Mouse (Mus musculus): ENCODE measurements around the gene Cmklr1. TPM values are rescaled to one million over a fixed set of nuclear protein-coding genes. Genes with fewer than 3 reads are reported as not detected.

Cmklr1 gene
- polyA plus RNA-seq, 1 experiment: 9.6 TPM

GRCm38 (mm10) chr5:113580248-113580647 is 70.0 kb downstream of the Cmklr1 start:
- H3K4me3 ChIP-seq (ENCODE audit: low read depth, low read length): no peak overlapping the region
- WGBS: 60% methylated on average over 8 of the region's 8 CpGs
- peak; percentile 52; the same call in 1 of the 2 replicates for TF ChIP-seq CTCF (IDR thresholded peaks at IDR 0.05; ENCODE audit: extremely low read depth, insufficient read length, insufficient replicate concordance, low read depth, low read length)
- TF ChIP-seq POLR2A (IDR thresholded peaks at IDR 0.05; ENCODE audit: low read depth, low read length): no peak
- H3K4me1 ChIP-seq (ENCODE audit: control insufficient read depth, insufficient read depth, insufficient read length, low read length): no peaks in the 10 kb centered on the region
- no peaks in the 10 kb centered on the region for H3K27me3 ChIP-seq (ENCODE audit: control insufficient read depth, insufficient read depth, low read length)
- H3K27ac ChIP-seq (ENCODE audit: insufficient read depth, low read depth, low read length): no peak overlapping the region
- H3K36me3 ChIP-seq (ENCODE audit: control insufficient read depth, insufficient read depth, low read length): no peaks in the 10 kb centered on the region

DNA sequence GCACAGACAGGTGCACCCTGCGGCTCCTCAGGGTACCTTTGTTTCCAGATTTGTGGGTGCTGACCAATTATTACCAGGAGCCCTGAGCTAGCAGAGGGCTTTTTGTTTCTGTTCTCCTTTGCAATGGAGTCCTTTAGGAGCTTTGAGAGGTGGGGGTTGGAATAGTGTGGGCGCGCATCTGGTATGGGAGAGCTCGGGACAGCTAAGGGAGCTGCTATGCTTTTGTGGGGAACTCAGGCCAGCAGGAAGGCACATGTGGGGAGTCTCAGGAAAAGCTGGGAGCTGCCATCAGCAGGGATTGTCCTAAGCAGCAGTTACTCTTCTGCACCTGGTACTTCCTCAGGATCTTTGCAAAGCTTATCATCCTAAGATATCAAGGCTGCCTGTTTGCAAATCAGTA is 71.1 kb downstream of the Cmklr1 start:
- TF ChIP-seq POLR2A (IDR thresholded peaks at IDR 0.05; ENCODE audit: low read depth, low read length): no peak
- TF ChIP-seq CTCF (IDR thresholded peaks at IDR 0.05; ENCODE audit: extremely low read depth, insufficient read length, insufficient replicate concordance, low read depth, low read length): no peak
- Histone ChIP-seq H3K27me3 (ENCODE audit: control insufficient read depth, insufficient read depth, low read length) (no peaks in the 10 kb centered on the region), H3K27ac (ENCODE audit: insufficient read depth, low read depth, low read length) (no peak overlapping the region), H3K4me3 (ENCODE audit: low read depth, low read length) (no peak overlapping the region), H3K4me1 (ENCODE audit: control insufficient read depth, insufficient read depth, insufficient read length, low read length) (no peaks in the 10 kb centered on the region), H3K36me3 (ENCODE audit: control insufficient read depth, insufficient read depth, low read length) (no peaks in the 10 kb centered on the region)
- WGBS: 68% methylated on average over 4 of the region's 4 CpGs

DNA sequence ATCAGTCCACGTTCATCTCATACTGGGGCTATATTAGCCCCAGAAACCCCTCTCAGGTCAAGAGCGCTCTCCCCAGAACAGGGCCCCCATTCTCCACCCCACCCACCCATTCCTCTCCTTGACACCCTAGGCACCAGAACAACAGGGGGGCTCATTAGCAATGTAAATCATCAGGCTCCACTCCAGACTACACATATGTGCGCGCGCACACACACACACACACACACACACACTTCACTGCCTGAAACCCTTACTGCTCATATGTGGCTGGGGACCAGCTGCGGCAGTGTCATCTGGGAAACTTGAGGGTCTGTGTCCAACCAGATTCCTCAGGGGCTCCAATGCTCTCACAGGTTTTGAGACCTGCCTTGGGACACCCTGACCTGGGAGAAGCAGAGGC is 71.8 kb downstream of the Cmklr1 start:
- no peak overlapping the region for H3K27ac ChIP-seq (ENCODE audit: insufficient read depth, low read depth, low read length)
- no peaks in the 10 kb centered on the region for H3K4me1 ChIP-seq (ENCODE audit: control insufficient read depth, insufficient read depth, insufficient read length, low read length)
- TF ChIP-seq CTCF (IDR thresholded peaks at IDR 0.05; ENCODE audit: extremely low read depth, insufficient read length, insufficient replicate concordance, low read depth, low read length): no peak
- no peak for TF ChIP-seq POLR2A (IDR thresholded peaks at IDR 0.05; ENCODE audit: low read depth, low read length)
- no peaks in the 10 kb centered on the region for H3K36me3 ChIP-seq (ENCODE audit: control insufficient read depth, insufficient read depth, low read length)
- H3K4me3 ChIP-seq (ENCODE audit: low read depth, low read length): no peak overlapping the region
- WGBS: 87% methylated on average over 6 of the region's 6 CpGs
- H3K27me3 ChIP-seq (ENCODE audit: control insufficient read depth, insufficient read depth, low read length): no peaks in the 10 kb centered on the region

GRCm38 (mm10) chr5:113577555-113577954 is 72.7 kb downstream of the Cmklr1 start:
- WGBS: 82% methylated on average over 7 of the region's 7 CpGs
- TF ChIP-seq POLR2A (IDR thresholded peaks at IDR 0.05; ENCODE audit: low read depth, low read length): no peak
- TF ChIP-seq CTCF (IDR thresholded peaks at IDR 0.05; ENCODE audit: extremely low read depth, insufficient read length, insufficient replicate concordance, low read depth, low read length): no peak
- H3K27ac ChIP-seq (ENCODE audit: insufficient read depth, low read depth, low read length): no peak overlapping the region
- H3K4me3 ChIP-seq (ENCODE audit: low read depth, low read length): no peak overlapping the region
- H3K4me1 ChIP-seq (ENCODE audit: control insufficient read depth, insufficient read depth, insufficient read length, low read length): no peaks in the 10 kb centered on the region
- H3K27me3 ChIP-seq (ENCODE audit: control insufficient read depth, insufficient read depth, low read length): no peaks in the 10 kb centered on the region
- no peaks in the 10 kb centered on the region for H3K36me3 ChIP-seq (ENCODE audit: control insufficient read depth, insufficient read depth, low read length)

GRCm38 (mm10) chr5:113570056-113570717 is 80.0 kb downstream of the Cmklr1 start:
- 56% methylated on average over 7 of the region's 7 CpGs for WGBS
- no peak for TF ChIP-seq CTCF (IDR thresholded peaks at IDR 0.05; ENCODE audit: extremely low read depth, insufficient read length, insufficient replicate concordance, low read depth, low read length)
- no peak for TF ChIP-seq POLR2A (IDR thresholded peaks at IDR 0.05; ENCODE audit: low read depth, low read length)

DNA sequence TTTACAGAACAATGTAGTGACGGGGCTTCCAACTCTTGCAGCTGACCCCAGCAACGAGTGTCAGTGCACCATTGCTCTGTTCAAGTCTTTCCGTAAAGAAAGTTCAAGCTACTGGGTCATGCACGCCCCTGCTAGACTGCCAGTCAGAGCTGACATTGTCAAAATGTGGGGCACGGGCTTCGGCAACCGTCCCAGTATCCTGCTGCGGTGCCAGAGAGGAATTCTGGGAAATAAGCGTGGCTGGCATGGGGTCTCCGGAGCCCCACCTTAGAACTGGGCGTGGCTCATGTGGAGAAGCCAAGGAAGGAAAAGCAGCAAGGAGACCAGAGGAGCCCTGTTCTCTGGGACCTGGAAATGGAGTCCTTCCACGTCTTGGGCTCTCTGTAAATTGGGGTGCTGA is 84.4 kb downstream of the Cmklr1 start:
- WGBS: 65% methylated on average over 12 of the region's 12 CpGs
- H3K4me3 ChIP-seq (ENCODE audit: low read depth, low read length): no peak overlapping the region
- no peak for TF ChIP-seq POLR2A (IDR thresholded peaks at IDR 0.05; ENCODE audit: low read depth, low read length)
- no peak for TF ChIP-seq CTCF (IDR thresholded peaks at IDR 0.05; ENCODE audit: extremely low read depth, insufficient read length, insufficient replicate concordance, low read depth, low read length)

More at GRCm38 (mm10) chr5:113570056-113570717, 80.0 kb downstream of the Cmklr1 start:
- H3K4me3 ChIP-seq (ENCODE audit: low read depth, low read length): no peak overlapping the region
- no peaks in the 10 kb centered on the region for H3K36me3 ChIP-seq (ENCODE audit: control insufficient read depth, insufficient read depth, low read length)
- H3K27ac ChIP-seq (ENCODE audit: insufficient read depth, low read depth, low read length): no peak overlapping the region
- H3K4me1 ChIP-seq (ENCODE audit: control insufficient read depth, insufficient read depth, insufficient read length, low read length): no peaks in the 10 kb centered on the region
- H3K27me3 ChIP-seq (ENCODE audit: control insufficient read depth, insufficient read depth, low read length): no peaks in the 10 kb centered on the region

DNA sequence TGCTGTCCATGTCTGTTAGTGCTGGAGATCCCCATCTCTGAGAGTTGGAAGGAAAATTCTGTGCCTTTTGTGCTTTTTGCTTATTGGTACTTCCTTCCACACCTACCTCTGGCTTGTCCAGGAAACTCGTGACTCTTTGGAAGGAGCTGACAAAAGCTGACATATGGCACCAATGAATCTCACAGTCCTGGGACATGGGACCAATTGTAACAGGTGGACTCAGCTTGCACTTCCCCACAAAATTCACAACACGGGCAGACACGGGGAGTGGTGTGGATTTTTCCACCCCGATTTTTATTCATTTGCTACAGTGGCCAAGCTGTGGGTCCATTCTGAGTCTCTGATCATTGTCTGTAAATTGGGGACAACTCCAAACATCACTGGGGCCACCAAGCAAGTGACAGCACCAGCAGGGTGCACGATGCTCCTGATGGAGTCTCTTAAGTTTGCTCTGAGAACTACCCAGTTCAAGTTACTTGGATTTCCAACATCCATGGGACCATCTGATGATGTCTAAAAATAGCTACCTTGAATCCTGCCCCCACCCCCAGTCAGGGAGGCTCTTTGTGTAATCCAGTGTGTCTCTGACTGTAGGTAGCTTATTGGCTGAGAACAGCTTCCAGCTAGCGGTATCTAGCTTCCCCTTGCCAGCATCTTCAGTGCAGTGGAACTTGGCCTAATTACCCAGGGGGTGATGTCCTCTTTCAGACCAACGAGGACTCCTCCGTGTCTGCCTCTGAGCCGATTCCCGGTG is 84.9 kb downstream of the Cmklr1 start:
- Histone ChIP-seq H3K4me1 (ENCODE audit: control insufficient read depth, insufficient read depth, insufficient read length, low read length) (no peaks in the 10 kb centered on the region), H3K36me3 (ENCODE audit: control insufficient read depth, insufficient read depth, low read length) (no peaks in the 10 kb centered on the region), H3K4me3 (ENCODE audit: low read depth, low read length) (no peak overlapping the region), H3K27ac (ENCODE audit: insufficient read depth, low read depth, low read length) (no peak overlapping the region), H3K27me3 (ENCODE audit: control insufficient read depth, insufficient read depth, low read length) (no peaks in the 10 kb centered on the region)
- WGBS: 76% methylated on average over 10 of the region's 10 CpGs
- TF ChIP-seq CTCF (IDR thresholded peaks at IDR 0.05; ENCODE audit: extremely low read depth, insufficient read length, insufficient replicate concordance, low read depth, low read length): no peak
- TF ChIP-seq POLR2A (IDR thresholded peaks at IDR 0.05; ENCODE audit: low read depth, low read length): no peak

More for the DNA sequence above, 84.4 kb downstream of the Cmklr1 start:
- H3K27ac ChIP-seq (ENCODE audit: insufficient read depth, low read depth, low read length): no peak overlapping the region
- H3K27me3 ChIP-seq (ENCODE audit: control insufficient read depth, insufficient read depth, low read length): no peaks in the 10 kb centered on the region
- H3K36me3 ChIP-seq (ENCODE audit: control insufficient read depth, insufficient read depth, low read length): no peaks in the 10 kb centered on the region
- no peaks in the 10 kb centered on the region for H3K4me1 ChIP-seq (ENCODE audit: control insufficient read depth, insufficient read depth, insufficient read length, low read length)

Measured in small intestine, adult 2 months (tissue).